Comparison of ENCODE assay signal across 7 mouse cellular contexts in genomic region chr9:102354561-102354973, GRCm38 (mm10). TPM values are rescaled to one million over a fixed set of nuclear protein-coding genes. Genes with fewer than 3 reads are reported as not detected.
DNase-seq lines count a peak whose midpoint lies in the region; ATAC-seq and TF ChIP-seq lines count a peak whose summit lies in the region.

Gene Ephb1, minus strand, starts transcription at chr9:102354693.

- H3K27me3 ChIP-seq in embryonic facial prominence, embryonic 13.5 days, result peaks cover 77% of the 10 kb centered on the region
- H3K27me3 ChIP-seq in kidney, adult 2 months (replicated peaks; ENCODE audit: control insufficient read depth, insufficient read depth, low read length), result no peaks in the 10 kb centered on the region; the same call in 1 of the 2 replicates
- H3K27me3 ChIP-seq in limb, embryonic 11.5 days (ENCODE audit: control insufficient read depth, insufficient read depth, low read length), result peaks cover 51% of the 10 kb centered on the region
- H3K27me3 ChIP-seq in midbrain, embryonic 14.5 days (ENCODE audit: control insufficient read depth, insufficient read depth, low read length), result peaks cover 5% of the 10 kb centered on the region; the same call in 1 of the 2 replicates

- peak within 1 kb of the TSS; percentile 67 for H3K4me3 ChIP-seq in embryonic facial prominence, embryonic 13.5 days
- H3K4me3 ChIP-seq in kidney, adult 2 months (ENCODE audit: insufficient read depth, low read depth, low read length), result peak within 1 kb of the TSS; percentile 59
- H3K4me3 ChIP-seq in limb, embryonic 11.5 days (ENCODE audit: low read depth, low read length), result peak within 1 kb of the TSS; percentile 56
- H3K4me3 ChIP-seq in midbrain, embryonic 14.5 days (replicated peaks; ENCODE audit: low read depth, low read length), result peak within 1 kb of the TSS; percentile 95

- H3K4me2 ChIP-seq in embryonic facial prominence, embryonic 13.5 days, result peak within 1 kb of the TSS; percentile 100
- peak within 1 kb of the TSS; percentile 100 for H3K4me2 ChIP-seq in limb, embryonic 11.5 days (ENCODE audit: low read depth, severe bottlenecking)
- peak within 1 kb of the TSS; percentile 63 for H3K4me2 ChIP-seq in midbrain, embryonic 14.5 days (ENCODE audit: low read length)

- peak; percentile 52 for TF ChIP-seq POLR2A in kidney, adult 2 months (IDR thresholded peaks at IDR 0.05; ENCODE audit: low read depth, low read length)

- 0 out of 2 replicates have a peak within 1 kb of the TSS, but pooled peaks have one; percentile 28 for H3K27ac ChIP-seq in embryonic facial prominence, embryonic 13.5 days
- no peak within 1 kb of the TSS for H3K27ac ChIP-seq in kidney, adult 2 months (ENCODE audit: insufficient read depth, low read depth, low read length)
- no peak within 1 kb of the TSS for H3K27ac ChIP-seq in limb, embryonic 11.5 days (replicated peaks; ENCODE audit: low read depth, low read length)
- H3K27ac ChIP-seq in midbrain, embryonic 14.5 days (replicated peaks; ENCODE audit: low read depth, low read length), result peak within 1 kb of the TSS; percentile 90

- H3K36me3 ChIP-seq in embryonic facial prominence, embryonic 13.5 days, result no peaks in the 10 kb centered on the region
- no peaks in the 10 kb centered on the region for H3K36me3 ChIP-seq in kidney, adult 2 months (ENCODE audit: control insufficient read depth, insufficient read depth, low read length)
- no peaks in the 10 kb centered on the region for H3K36me3 ChIP-seq in limb, embryonic 11.5 days (ENCODE audit: control insufficient read depth, insufficient read depth, low read length)
- H3K36me3 ChIP-seq in midbrain, embryonic 14.5 days (ENCODE audit: control insufficient read depth, insufficient read depth, low read length), result no peaks in the 10 kb centered on the region

- H3K9me3 ChIP-seq in embryonic facial prominence, embryonic 13.5 days, result no peaks in the 10 kb centered on the region
- H3K9me3 ChIP-seq in limb, embryonic 11.5 days (ENCODE audit: control insufficient read depth, low read length), result no peaks in the 10 kb centered on the region
- no peaks in the 10 kb centered on the region for H3K9me3 ChIP-seq in midbrain, embryonic 14.5 days (ENCODE audit: control insufficient read depth, low read length)

- ATAC-seq in embryonic facial prominence, embryonic 13.5 days (ENCODE audit: insufficient number of reproducible peaks, insufficient read depth, low FRiP score, low TSS enrichment, low read depth), result peak; percentile 91
- ATAC-seq in limb, embryonic 11.5 days (ENCODE audit: insufficient number of reproducible peaks, low FRiP score, low TSS enrichment, low read depth), result peak; percentile 96
- peak; percentile 93 for ATAC-seq in midbrain, embryonic 14.5 days (ENCODE audit: low FRiP score, low TSS enrichment)

- under 1% methylated on average over 21 of the region's 22 CpGs for WGBS in embryonic facial prominence, embryonic 13.5 days
- WGBS in kidney, adult 2 months, result 1% methylated on average over 22 of the region's 22 CpGs
- 0% methylated on average over 22 of the region's 22 CpGs for WGBS in limb, embryonic 11.5 days
- 1% methylated on average over 22 of the region's 22 CpGs for WGBS in midbrain, embryonic 14.5 days

- peaks cover 20% of the 10 kb centered on the region for H3K4me1 ChIP-seq in embryonic facial prominence, embryonic 13.5 days
- H3K4me1 ChIP-seq in kidney, adult 2 months (ENCODE audit: control insufficient read depth, insufficient read depth, low read length), result no peaks in the 10 kb centered on the region
- peaks cover 8% of the 10 kb centered on the region for H3K4me1 ChIP-seq in limb, embryonic 11.5 days (ENCODE audit: control insufficient read depth, insufficient read depth, low read length)
- peaks cover 20% of the 10 kb centered on the region for H3K4me1 ChIP-seq in midbrain, embryonic 14.5 days (ENCODE audit: control insufficient read depth, insufficient read depth, low read length)

- H3K9ac ChIP-seq in embryonic facial prominence, embryonic 13.5 days, result peak within 1 kb of the TSS; percentile 77
- H3K9ac ChIP-seq in limb, embryonic 11.5 days (ENCODE audit: low read length), result peak within 1 kb of the TSS; percentile 67
- H3K9ac ChIP-seq in midbrain, embryonic 14.5 days (replicated peaks; ENCODE audit: low read length), result peak within 1 kb of the TSS; percentile 98

- TF ChIP-seq CTCF in kidney, adult 2 months (conservative IDR thresholded peaks at IDR 0.05; ENCODE audit: insufficient read depth, insufficient read length, low read depth, low read length), result peak; percentile 97

- DNase-seq in adrenal gland, postnatal 4 days (ENCODE audit: low spot score in 2 of 2), result peak; percentile 41 to 53
- peak; percentile 88 to 90 for DNase-seq in heart, adult 18-20 months
- DNase-seq in kidney, adult 2 months, result peak; percentile 87
- peak; percentile 89 for DNase-seq in limb, embryonic 11.5 days (ENCODE audit: low spot score)
- peak; percentile 96 for DNase-seq in midbrain, embryonic 14.5 days
- peak; percentile 26 to 59 for DNase-seq in spleen, postnatal 10 days (ENCODE audit: low spot score in 2 of 2)

RNA-seq across cellular contexts. Expression of gene Ephb1, which starts in this region (rescaled TPM):
- total RNA-seq in adrenal gland, postnatal 4 days (2021), result 1 to 10 TPM; 4.5 to 5.7 TPM
- polyA plus RNA-seq in embryonic facial prominence, embryonic 13.5 days (2015; fragmentation: Nextera tagmentation; extraction: Ambion mirVana), result 5.2 and 7.0 TPM in 2 replicates
- total RNA-seq in heart, adult 18-20 months (2021), result 10 to 100 TPM; 20.6 to 22.5 TPM
- polyA plus RNA-seq in kidney, adult 2 months (2012; rRNA removed), result 2.2 and 2.7 TPM in 2 replicates
- polyA plus RNA-seq in limb, embryonic 11.5 days (2014; fragmentation: Nextera tagmentation; extraction: Ambion mirVana), result 1.6 and 2.1 TPM in 2 replicates
- polyA plus RNA-seq in midbrain, embryonic 14.5 days (2014; fragmentation: Nextera tagmentation; extraction: Ambion mirVana), result 93.9 and 96.1 TPM in 2 replicates

Comparison
In these comparisons a context has a peak if more than half of its experiments do, and no peak if none do; other contexts are left out.
1. RNA of gene Ephb1 (polyA plus RNA-seq): 93.9 to 96.1 TPM in midbrain, embryonic 14.5 days; 5.2 to 7.0 TPM in embryonic facial prominence, embryonic 13.5 days, 2.2 to 2.7 TPM in kidney, adult 2 months and 1.6 to 2.1 TPM in limb, embryonic 11.5 days; every median in the first group is over 10 times any median in the second.
2. DNase-seq: peak in every context shown above with its lines; median percentile 96 in midbrain, embryonic 14.5 days; 89 in heart, adult 18-20 months; 89 in limb, embryonic 11.5 days; 87 in kidney, adult 2 months; 47 in adrenal gland, postnatal 4 days; 42 in spleen, postnatal 10 days.
3. H3K27ac ChIP-seq: peak in embryonic facial prominence, embryonic 13.5 days (single experiment) and midbrain, embryonic 14.5 days (single experiment); none in kidney, adult 2 months (single experiment) and limb, embryonic 11.5 days (single experiment).
4. Peak in every context shown above with its lines, with median percentiles within 50 percentile points of each other: ATAC-seq, H3K4me2 ChIP-seq, H3K4me3 ChIP-seq and H3K9ac ChIP-seq.